Mouse (Mus musculus) hindbrain, postnatal 0 days (tissue): ENCODE data around the gene Lamtor5. TPM values are rescaled to one million over a fixed set of nuclear protein-coding genes. Genes with fewer than 3 reads are reported as not detected.

ENCODE experiments used
- ATAC-seq: fragments of 200-750 bp; cut with Nextera tagmentation; 2 replicates; pipeline ENCODE4 v1.8.0; 2017; ENCODE audit warnings: mild to moderate bottlenecking, moderate TSS enrichment, moderate library complexity
- DNase-seq: peaks from one replicate; pipeline ENCODE4 v3.0.0-alpha.2; 2015; ENCODE audit warnings: low spot score
- H3K27ac ChIP-seq: fragments of 300-500 bp; sonication (generic); 2 replicates; pipeline ENCODE4 v1.5.1; 2014; ENCODE audit warnings: mild to moderate bottlenecking
- H3K27me3 ChIP-seq: fragments of 300-500 bp; sonication (generic); 2 replicates; pipeline ENCODE4 v1.6.1; 2014; ENCODE audit warnings: low read length, mixed read lengths; ENCODE audit not compliant: insufficient read depth
- H3K36me3 ChIP-seq: fragments of 300-500 bp; sonication (generic); 2 replicates; pipeline ENCODE4 v1.6.1; 2014; ENCODE audit warnings: low read length, mixed read lengths; ENCODE audit not compliant: insufficient read depth
- H3K4me1 ChIP-seq: fragments of 300-500 bp; sonication (generic); 2 replicates; pipeline ENCODE4 v1.6.1; 2014; ENCODE audit warnings: antibody characterized with exemption, low read length, mixed read lengths; ENCODE audit not compliant: insufficient read depth
- H3K4me2 ChIP-seq: fragments of 300-500 bp; sonication (generic); 2 replicates; pipeline ENCODE4 v1.6.1; 2014; ENCODE audit warnings: low read depth, mild to moderate bottlenecking, low read length, moderate library complexity, mixed read lengths
- H3K4me3 ChIP-seq: fragments of 300-500 bp; sonication (generic); 2 replicates; pipeline ENCODE4 v1.5.1; 2014; ENCODE audit warnings: low read length
- H3K9ac ChIP-seq: fragments of 300-500 bp; sonication (generic); replicated peaks from 2 replicates; pipeline ENCODE4 v1.6.1; 2014; ENCODE audit warnings: mild to moderate bottlenecking, low read length, moderate library complexity, mixed read lengths
- H3K9me3 ChIP-seq: fragments of 300-500 bp; sonication (generic); 2 replicates; pipeline ENCODE4 v1.6.1; 2016; ENCODE audit warnings: low read length, mixed read lengths
- CTCF ChIP-seq: IDR thresholded peaks from 2 replicates; pipeline ENCODE4 v1.5.1; 2016; ENCODE audit warnings: antibody characterized with exemption, control low read depth, low read depth
- WGBS: fragments of 180-500 bp; shearing (Covaris S2); extraction: QIAGEN DNeasy Blood & Tissue Kit; methylation state at CpG from one replicate; pipeline ENCODE4 v1.1.7; 2014; 5-methylcytosine and 5-hydroxymethylcytosine counted together
- polyA plus RNA-seq: library from polyadenylated mRNA; unstranded; fragments of >200 nt; fragmentation: Nextera tagmentation; extraction: Ambion mirVana; gene quantifications from 2 replicates; pipeline ENCODE4 v1.2.1, GENCODE M21; 2015
- total RNA-seq: library from RNA; depleted of rRNA; stranded (reverse); fragments of >200 nt; gene quantifications from 2 replicates; pipeline ENCODE4 v1.2.3, GENCODE M21; 2014

The Lamtor5 gene
- total and polyA plus RNA-seq, 2 experiments from 2014 or later, result 93.7 to 167 TPM

- TF ChIP-seq CTCF, result no peak
- Histone ChIP-seq H3K36me3 (no peaks in the 10 kb centered on the region), H3K27me3 (no peaks in the 10 kb centered on the region), H3K27ac (no peak overlapping the region), H3K4me1 (peaks cover 3% of the 10 kb centered on the region; the same call in 1 of the 2 replicates), H3K9ac (no peak overlapping the region), H3K4me2 (no peak overlapping the region), H3K4me3 (no peak overlapping the region), H3K9me3 (no peaks in the 10 kb centered on the region)
- DNase-seq (no peak), ATAC-seq (no peak)
- 73% methylated on average over 2 of the region's 2 CpGs for WGBS
These were observed 40.6 kb upstream of the Lamtor5 start for GRCm38 (mm10) chr3:107238051-107238450.

- Histone ChIP-seq H3K27me3 (no peaks in the 10 kb centered on the region), H3K4me3 (no peak overlapping the region), H3K36me3 (no peaks in the 10 kb centered on the region), H3K4me2 (no peak overlapping the region), H3K9me3 (no peaks in the 10 kb centered on the region), H3K9ac (no peak overlapping the region), H3K4me1 (peaks cover 3% of the 10 kb centered on the region; the same call in 1 of the 2 replicates), H3K27ac (no peak overlapping the region)
- ATAC-seq (no peak), DNase-seq (no peak)
- TF ChIP-seq CTCF, result no peak
- 85% methylated on average over 8 of the region's 8 CpGs for WGBS
These were observed 40.1 kb upstream of the Lamtor5 start for GRCm38 (mm10) chr3:107238471-107238980.

- Histone ChIP-seq H3K4me1 (peaks cover 3% of the 10 kb centered on the region; the same call in 1 of the 2 replicates), H3K4me2 (no peak within 1 kb of the TSS), H3K27ac (no peak within 1 kb of the TSS), H3K36me3 (no peaks in the 10 kb centered on the region), H3K4me3 (no peak within 1 kb of the TSS), H3K9me3 (no peaks in the 10 kb centered on the region), H3K27me3 (no peaks in the 10 kb centered on the region), H3K9ac (no peak within 1 kb of the TSS)
- DNase-seq (no peak), ATAC-seq (no peak)
- TF ChIP-seq CTCF, result no peak
- 92% methylated on average over 9 of the region's 9 CpGs for WGBS
These were observed 39.1 kb upstream of the Lamtor5 start, which contains the start of gene Prok1 for GRCm38 (mm10) chr3:107239607-107240006. Prok1 (minus strand) TSS chr3:107239707.

- Histone ChIP-seq H3K36me3 (no peaks in the 10 kb centered on the region), H3K4me2 (peak overlapping the region; percentile 16), H3K27ac (no peak overlapping the region), H3K4me3 (no peak overlapping the region), H3K9ac (0 out of 2 replicates have a peak overlapping the region, but pooled peaks have one; percentile 13), H3K4me1 (peaks cover 3% of the 10 kb centered on the region; the same call in 1 of the 2 replicates), H3K27me3 (no peaks in the 10 kb centered on the region), H3K9me3 (no peaks in the 10 kb centered on the region)
- no peak for TF ChIP-seq CTCF
- WGBS, result 22% methylated on average over 14 of the region's 14 CpGs
- DNase-seq (peak; percentile 38), ATAC-seq (0 out of 2 replicates have a peak, but pooled peaks have one; percentile 12)
These were observed 37.1 kb upstream of the Lamtor5 start for GRCm38 (mm10) chr3:107241389-107242094.

GRCm38 (mm10) chr3:107246876-107247275 lies 31.8 kb upstream of the Lamtor5 start:
- Histone ChIP-seq H3K9me3 (no peaks in the 10 kb centered on the region), H3K4me2 (no peak overlapping the region), H3K36me3 (no peaks in the 10 kb centered on the region), H3K4me1 (peaks cover under 1% of the 10 kb centered on the region; the same call in 1 of the 2 replicates), H3K4me3 (no peak overlapping the region), H3K27me3 (no peaks in the 10 kb centered on the region), H3K27ac (no peak overlapping the region), H3K9ac (no peak overlapping the region)
- no peak for ATAC-seq
- DNase-seq, result no peak
- WGBS, result 79% methylated on average over 6 of the region's 6 CpGs
- TF ChIP-seq CTCF, result no peak

GRCm38 (mm10) chr3:107249042-107249441 lies 29.6 kb upstream of the Lamtor5 start:
- Histone ChIP-seq H3K4me1 (no peaks in the 10 kb centered on the region), H3K27ac (no peak overlapping the region), H3K36me3 (no peaks in the 10 kb centered on the region), H3K9ac (no peak overlapping the region), H3K27me3 (no peaks in the 10 kb centered on the region), H3K9me3 (no peaks in the 10 kb centered on the region), H3K4me2 (no peak overlapping the region), H3K4me3 (no peak overlapping the region)
- no peak for ATAC-seq
- TF ChIP-seq CTCF, result no peak
- WGBS, result 67% methylated on average over 3 of the region's 3 CpGs
- DNase-seq, result no peak

- H3K36me3 ChIP-seq, result no peaks in the 10 kb centered on the region
- 78% methylated on average over 2 of the region's 2 CpGs for WGBS
- H3K4me1 ChIP-seq, result no peaks in the 10 kb centered on the region
- H3K4me2 ChIP-seq, result no peak overlapping the region
- ATAC-seq (no peak), DNase-seq (no peak)
- no peaks in the 10 kb centered on the region for H3K27me3 ChIP-seq
- no peak overlapping the region for H3K4me3 ChIP-seq
- H3K9ac ChIP-seq, result no peak overlapping the region
- H3K27ac ChIP-seq, result no peak overlapping the region
- H3K9me3 ChIP-seq, result no peaks in the 10 kb centered on the region
- TF ChIP-seq CTCF, result no peak
These were observed 28.3 kb upstream of the Lamtor5 start for GRCm38 (mm10) chr3:107250320-107250719.
